In the genomic region with DNA sequence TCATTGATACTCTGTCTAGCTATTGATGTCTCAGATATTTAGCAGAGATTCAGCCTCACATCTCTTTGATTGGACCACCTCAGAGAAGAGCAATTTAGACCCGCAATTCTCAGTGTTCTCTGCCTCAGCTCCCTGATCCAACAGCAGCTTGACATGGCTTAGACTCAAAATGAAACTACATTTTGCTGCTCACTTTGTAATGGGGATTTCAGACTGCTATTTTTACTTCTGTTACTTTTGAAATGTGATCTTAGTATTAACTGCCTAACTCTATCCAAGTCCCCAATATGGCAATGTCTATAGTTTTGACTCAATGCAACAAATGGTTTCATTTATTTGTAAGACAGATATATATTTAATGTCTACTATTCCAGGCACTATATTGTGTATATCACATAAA, we compare ENCODE assay signal across 25 mouse cellular contexts.
"Had no signal": no experiment of that assay in that cellular context is flagged by ENCODE, and none has a peak within 500 bp of the region (broad histone marks: within the 10 kb centered on the region; RNA-seq: fewer than 3 reads in every experiment).

No protein-coding gene starts in this region.

- H3K4me2 ChIP-seq: embryonic facial prominence, embryonic 12.5 days; embryonic facial prominence, embryonic 13.5 days; embryonic facial prominence, embryonic 15.5 days; forebrain, embryonic 12.5 days; forebrain, embryonic 13.5 days; forebrain, embryonic 15.5 days had no signal

- H3K9me3 ChIP-seq: embryonic facial prominence, embryonic 10.5 days; embryonic facial prominence, embryonic 12.5 days; embryonic facial prominence, embryonic 13.5 days; embryonic facial prominence, embryonic 15.5 days; forebrain, embryonic 10.5 days; forebrain, embryonic 12.5 days; forebrain, embryonic 13.5 days; forebrain, embryonic 15.5 days had no signal

- DNase-seq: cerebellum, adult 9-10 months; cerebellum, adult 9-11 months; cerebellum, postnatal 10 days; cerebellum, postnatal 14 days; cerebellum, postnatal 25 days; cerebellum, postnatal 36 days; embryo, embryonic 11 days; forebrain, postnatal 0 days; gastrocnemius, adult 2 months; gastrocnemius, postnatal 10 days; gastrocnemius, postnatal 14 days; gastrocnemius, postnatal 25 days; gastrocnemius, postnatal 36 days; heart, adult 11 months; heart, adult 18-20 months; heart, adult 2 months had no signal

- H3K4me1 ChIP-seq: embryonic facial prominence, embryonic 10.5 days; embryonic facial prominence, embryonic 12.5 days; embryonic facial prominence, embryonic 13.5 days; embryonic facial prominence, embryonic 15.5 days; forebrain, embryonic 10.5 days; forebrain, embryonic 12.5 days; forebrain, embryonic 13.5 days; forebrain, embryonic 15.5 days had no signal

- H3K4me3 ChIP-seq: embryonic facial prominence, embryonic 10.5 days; embryonic facial prominence, embryonic 12.5 days; embryonic facial prominence, embryonic 13.5 days; embryonic facial prominence, embryonic 15.5 days; erythroblast, embryonic 14.5 days; forebrain, embryonic 10.5 days; forebrain, embryonic 12.5 days; forebrain, embryonic 13.5 days; forebrain, embryonic 15.5 days; gastrocnemius, adult 2 months; heart, adult 2 months had no signal

- H3K9ac ChIP-seq: embryonic facial prominence, embryonic 12.5 days; embryonic facial prominence, embryonic 13.5 days; embryonic facial prominence, embryonic 15.5 days; forebrain, embryonic 12.5 days; forebrain, embryonic 13.5 days; forebrain, embryonic 15.5 days; forebrain, postnatal 0 days had no signal

- H3K36me3 ChIP-seq: embryonic facial prominence, embryonic 10.5 days; embryonic facial prominence, embryonic 12.5 days; embryonic facial prominence, embryonic 13.5 days; embryonic facial prominence, embryonic 15.5 days; forebrain, embryonic 10.5 days; forebrain, embryonic 12.5 days; forebrain, embryonic 15.5 days had no signal

- H3K27ac ChIP-seq: embryonic facial prominence, embryonic 10.5 days; embryonic facial prominence, embryonic 12.5 days; embryonic facial prominence, embryonic 13.5 days; embryonic facial prominence, embryonic 15.5 days; forebrain, embryonic 10.5 days; forebrain, embryonic 12.5 days; forebrain, embryonic 13.5 days; forebrain, embryonic 15.5 days; gastrocnemius, adult 2 months; heart, adult 2 months had no signal

- H3K27me3 ChIP-seq: embryonic facial prominence, embryonic 12.5 days; embryonic facial prominence, embryonic 13.5 days; embryonic facial prominence, embryonic 15.5 days; forebrain, embryonic 12.5 days; forebrain, embryonic 13.5 days; forebrain, embryonic 15.5 days had no signal
